Mouse (Mus musculus) right cerebral cortex, postnatal 10 days (tissue): ENCODE results near the gene Sh3kbp1.
"Not testable (repeated sequence)": the region's sequence is repeated elsewhere in the genome, so short reads cannot be mapped to it uniquely, and the experiment has no call there.

Source experiments
- DNase-seq, 2 experiments: peaks; one replicate each; pipeline ENCODE4 v3.0.0; 2021; ENCODE audit warnings: low spot score in 2 of 2

Sh3kbp1 gene

DNA sequence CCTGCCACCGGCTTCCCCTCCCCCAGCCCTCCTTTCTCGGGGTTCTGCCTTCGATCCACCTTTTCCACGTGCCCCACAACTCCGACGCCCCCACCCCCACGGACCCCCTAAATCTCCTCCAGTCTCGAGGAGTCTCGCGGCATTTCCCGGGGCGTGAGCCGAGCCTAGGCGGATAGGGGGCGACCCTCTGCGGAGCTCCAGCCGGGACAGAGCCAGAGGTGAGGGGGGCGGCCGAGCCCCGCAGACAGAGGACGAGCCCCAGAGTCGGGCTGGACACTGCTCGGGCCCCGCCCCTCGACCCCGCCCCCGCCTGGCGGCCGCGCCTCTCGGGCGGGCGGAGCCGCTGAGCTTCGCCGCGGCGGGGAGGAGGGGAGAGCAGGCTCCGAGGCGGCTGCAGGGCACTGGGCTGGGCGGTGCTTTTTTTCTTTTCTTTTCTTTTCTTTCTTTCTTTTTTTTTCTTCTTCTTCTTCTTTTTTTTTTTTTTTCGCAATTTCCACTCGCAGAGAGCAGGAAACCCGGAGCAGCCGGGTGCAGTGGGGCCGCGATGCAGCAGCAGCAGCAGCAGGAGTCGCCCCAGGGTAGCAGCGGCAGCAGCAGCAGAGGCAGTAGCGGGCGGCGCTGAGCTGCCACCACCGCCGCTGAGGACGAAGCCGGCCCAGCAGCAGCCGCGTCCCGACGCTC is at the start of gene Sh3kbp1:
Gene Sh3kbp1, plus strand, starts transcription at position 366 of the 681 bp plus-strand sequence.
- DNase-seq = peak; percentile 64 to 69

DNA sequence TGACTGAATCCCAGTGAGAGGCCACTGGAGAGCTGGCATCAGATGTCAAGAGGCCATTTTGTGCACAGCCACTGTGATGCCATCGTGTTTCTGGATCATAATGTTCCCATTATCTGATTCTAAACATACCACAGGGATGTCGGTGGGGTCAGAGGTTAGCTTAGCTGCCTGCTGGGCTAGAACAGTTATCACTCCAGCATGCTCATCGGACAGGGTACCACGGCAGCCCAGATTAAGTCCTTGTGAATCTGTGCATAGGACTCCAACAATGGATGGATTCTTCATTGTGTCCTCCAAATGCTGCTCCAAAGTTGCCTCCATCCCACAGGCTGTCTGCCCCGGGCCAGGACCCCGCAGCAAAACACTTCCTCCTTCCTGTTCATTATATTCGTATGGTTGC is 42.3 kb upstream of the Sh3kbp1 start:
- not testable (repeated sequence) for DNase-seq

GRCm38 (mm10) chrX:159591633-159592032 is 35.4 kb upstream of the Sh3kbp1 start:
- no peak for DNase-seq

GRCm38 (mm10) chrX:159597502-159597901 is 29.6 kb upstream of the Sh3kbp1 start:
- no peak for DNase-seq

- DNase-seq = no peak
Measured at GRCm38 (mm10) chrX:159604832-159605231, 22.2 kb upstream of the Sh3kbp1 start.

DNA sequence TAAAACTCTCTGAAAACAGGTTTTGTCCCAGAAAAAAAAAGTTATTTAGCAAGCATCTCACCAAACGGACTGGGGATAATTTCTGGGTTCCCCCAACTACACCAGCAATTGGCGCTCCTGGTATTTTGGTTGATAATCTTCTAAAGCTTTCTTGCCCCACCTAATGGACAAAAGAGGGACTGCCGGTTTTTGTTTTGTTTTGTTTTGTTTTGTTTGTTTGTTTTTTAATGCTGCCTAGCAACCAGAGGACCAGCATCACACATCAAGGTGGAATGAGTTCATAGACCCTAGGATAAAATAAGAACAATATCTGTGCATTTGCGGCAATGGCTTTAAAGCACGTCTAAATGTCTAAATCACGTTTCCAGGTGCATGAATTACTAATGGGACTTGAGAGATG is 20.1 kb upstream of the Sh3kbp1 start:
- DNase-seq = no peak

DNA sequence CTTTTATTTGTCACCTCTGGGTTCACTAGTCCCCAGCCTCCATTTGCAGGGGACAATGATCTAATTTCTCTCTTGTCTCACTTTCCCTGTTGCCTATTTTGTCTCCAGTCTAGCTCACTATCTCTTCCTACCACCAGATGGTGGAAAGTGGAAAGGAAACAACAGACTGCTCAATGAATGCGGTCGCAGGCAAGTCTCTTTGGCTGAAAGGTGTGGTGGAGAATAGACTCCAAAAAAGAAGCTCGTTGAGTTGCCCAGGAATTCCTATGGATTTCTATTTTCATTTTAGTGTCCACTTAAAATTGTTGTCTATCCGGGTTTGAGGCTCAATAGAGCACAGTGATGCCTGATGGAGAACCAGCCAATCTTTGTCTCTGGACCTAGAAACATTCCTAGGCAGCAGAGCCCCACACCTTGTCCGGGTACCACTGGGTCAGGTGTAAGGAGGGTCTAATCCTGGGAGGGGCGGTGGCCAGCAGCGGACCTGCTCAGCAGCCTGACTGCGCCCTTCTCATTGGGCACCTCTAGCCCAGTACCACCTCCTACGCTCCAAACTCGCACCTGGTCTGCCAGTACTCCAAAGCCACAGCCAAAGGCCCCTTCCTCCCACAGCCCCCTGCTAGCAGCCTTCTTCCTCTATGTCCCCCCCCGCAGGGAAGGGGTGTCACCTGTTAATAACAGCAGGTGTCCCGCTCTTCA is 715 bp upstream of the Sh3kbp1 start:
- peak; percentile 34 to 46 for DNase-seq

GRCm38 (mm10) chrX:159627588-159628566 is 805 bp downstream of the Sh3kbp1 start:
- peak; percentile 29 to 43 for DNase-seq

GRCm38 (mm10) chrX:159628629-159629028 is 1.6 kb downstream of the Sh3kbp1 start:
- no peak for DNase-seq

DNA sequence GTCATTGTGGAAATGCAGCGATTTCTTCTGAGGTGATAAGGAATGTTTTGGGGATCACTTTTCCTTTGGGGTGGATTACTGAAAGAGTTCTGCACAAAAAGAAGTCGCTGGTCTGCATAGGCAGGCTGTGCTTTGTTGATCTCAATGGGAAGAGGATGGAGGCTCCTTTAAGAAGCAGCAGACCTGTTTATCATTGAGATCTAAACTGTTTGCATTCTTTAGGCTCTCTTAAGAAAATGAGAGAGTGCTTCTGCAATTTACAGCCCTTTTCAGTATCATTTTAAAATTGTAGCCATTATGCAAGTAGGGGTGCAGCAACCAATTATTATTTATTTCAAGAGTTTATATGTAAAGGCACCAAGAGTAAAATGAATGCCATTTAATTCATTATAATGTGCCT is 2.1 kb downstream of the Sh3kbp1 start:
- no peak for DNase-seq

DNA sequence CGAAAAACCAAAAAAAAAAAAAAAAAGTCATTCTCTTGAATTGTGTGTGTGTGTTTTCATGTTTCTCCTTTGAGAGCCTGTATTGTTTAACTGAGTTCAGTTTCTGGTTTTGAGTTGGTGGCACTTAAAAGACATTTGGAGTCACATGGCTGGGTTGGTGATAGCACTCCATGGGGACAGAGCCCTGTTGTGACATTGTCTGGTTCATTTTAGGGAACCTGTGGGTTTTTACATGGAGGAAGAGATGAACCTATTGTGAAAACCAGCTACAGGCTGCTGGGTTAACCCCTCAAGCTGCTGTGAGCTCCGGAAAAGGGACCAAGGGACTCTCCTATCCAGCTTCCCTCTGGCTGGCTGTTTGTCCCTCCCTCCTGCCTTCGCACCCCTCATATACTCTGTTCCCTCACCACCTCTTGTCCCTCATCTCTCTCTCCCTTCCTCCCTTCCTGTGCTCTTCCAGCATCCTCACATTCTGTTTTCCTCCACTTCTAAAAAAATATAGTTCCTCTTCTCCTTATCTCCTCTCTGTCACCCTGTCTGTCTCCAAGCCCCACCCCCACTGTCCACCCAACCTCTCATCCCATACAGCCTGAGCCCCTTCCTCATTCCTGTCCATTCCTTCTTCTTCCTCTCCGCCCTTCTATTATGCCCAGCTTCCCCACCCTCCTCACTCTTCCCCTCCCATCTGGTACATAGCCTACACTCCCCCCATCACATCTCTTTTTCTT is 11.6 kb downstream of the Sh3kbp1 start:
- no peak for DNase-seq

GRCm38 (mm10) chrX:159639991-159640390 is 12.9 kb downstream of the Sh3kbp1 start:
- DNase-seq = no peak

DNA sequence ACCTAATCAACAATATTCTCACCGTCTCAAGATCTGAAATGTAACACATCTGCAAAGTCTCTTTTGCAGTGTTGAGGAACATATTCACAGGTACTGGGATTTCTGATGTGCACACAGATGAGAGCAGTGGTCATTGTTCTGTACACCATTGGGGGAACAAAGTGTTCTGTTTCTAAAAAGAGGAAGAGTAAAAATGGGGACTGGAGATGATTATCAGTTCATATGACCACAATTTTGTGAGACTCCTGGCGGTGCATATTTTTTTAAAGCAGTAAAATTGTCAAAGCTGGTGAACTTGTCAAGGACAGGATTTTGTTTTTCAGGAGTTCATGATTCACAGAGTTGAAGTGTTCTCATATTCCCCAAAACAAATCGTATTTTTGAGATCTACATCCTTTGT is 18.2 kb downstream of the Sh3kbp1 start:
- DNase-seq = no peak

- DNase-seq = no peak
Measured at GRCm38 (mm10) chrX:159647564-159647963, 20.5 kb downstream of the Sh3kbp1 start.

GRCm38 (mm10) chrX:159648598-159648997 is 21.5 kb downstream of the Sh3kbp1 start:
- no peak for DNase-seq

GRCm38 (mm10) chrX:159650130-159650678 is 23.1 kb downstream of the Sh3kbp1 start:
- DNase-seq = peak in 1 of 2 experiments; percentile 21

- no peak for DNase-seq
Measured at GRCm38 (mm10) chrX:159650727-159651126, 23.7 kb downstream of the Sh3kbp1 start.

GRCm38 (mm10) chrX:159671388-159671787 is 44.3 kb downstream of the Sh3kbp1 start:
- DNase-seq = no peak

- DNase-seq = no peak
Measured at GRCm38 (mm10) chrX:159672466-159672865, 45.4 kb downstream of the Sh3kbp1 start.

- DNase-seq = no peak
Measured at GRCm38 (mm10) chrX:159676242-159676641, 49.2 kb downstream of the Sh3kbp1 start.
